Mouse (Mus musculus) brain, embryonic 14.5 days (tissue): ENCODE results near the gene Ltbp1.

ENCODE experiments used
- CTCF ChIP-seq: fragments of 200-500 bp; IDR thresholded peaks from 2 replicates; pipeline ENCODE4 v1.5.1; 2012; ENCODE audit warnings: inconsistent platforms, mild to moderate bottlenecking, moderate library complexity, borderline replicate concordance; ENCODE audit not compliant: insufficient read depth, insufficient read length; ENCODE audit errors: extremely low read depth
- POLR2A ChIP-seq: fragments of 200-500 bp; IDR thresholded peaks from 2 replicates; pipeline ENCODE4 v1.6.1; 2012; ENCODE audit warnings: mild to moderate bottlenecking, inconsistent platforms, borderline replicate concordance; ENCODE audit not compliant: poor library complexity, insufficient read depth, insufficient read length, severe bottlenecking; ENCODE audit errors: extremely low read depth

DNA sequence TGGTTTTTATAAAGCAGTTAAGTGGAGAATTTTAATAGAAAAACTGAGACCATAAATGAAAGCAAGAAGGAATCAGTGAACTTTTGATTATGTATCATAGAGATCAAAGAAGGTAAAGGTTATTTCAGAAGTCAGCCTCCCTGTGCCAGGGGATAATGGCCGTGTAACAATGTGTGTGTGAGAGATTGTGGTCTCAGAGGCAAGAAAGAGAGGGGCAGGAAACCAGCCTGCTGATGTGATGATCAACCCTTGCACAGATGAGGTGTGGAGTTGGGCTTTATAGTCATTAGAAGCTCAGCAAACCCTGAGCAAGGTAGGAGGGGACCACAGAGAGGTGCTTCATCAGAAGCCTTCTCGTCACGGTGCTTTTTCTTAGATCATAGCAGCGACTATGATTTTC lies 128.6 kb downstream of the Ltbp1 start:
- no peak for TF ChIP-seq CTCF
- TF ChIP-seq POLR2A, result no peak
